Mouse (Mus musculus) cortical plate, adult 2 months (tissue): ENCODE measurements around the gene Egln2. TPM values are rescaled to one million over a fixed set of nuclear protein-coding genes. Genes with fewer than 3 reads are reported as not detected.

Experiments
- H3K27ac ChIP-seq: fragments of 200-500 bp; 2 replicates; pipeline ENCODE4 v1.5.1; 2012; ENCODE audit warnings: low read length, control low read depth, inconsistent platforms; ENCODE audit not compliant: insufficient read depth
- H3K4me1 ChIP-seq: fragments of 200-500 bp; 2 replicates; pipeline ENCODE4 v1.6.1; 2011; ENCODE audit warnings: low read length; ENCODE audit not compliant: control insufficient read depth, insufficient read depth
- H3K4me3 ChIP-seq: fragments of 200-500 bp; 2 replicates; pipeline ENCODE4 v1.5.1; 2011; ENCODE audit warnings: mild to moderate bottlenecking, low read length, control low read depth; ENCODE audit not compliant: insufficient read depth
- CTCF ChIP-seq: fragments of 200-500 bp; IDR thresholded peaks from 2 replicates; pipeline ENCODE4 v1.5.1; 2011; ENCODE audit warnings: mild to moderate bottlenecking, control low read depth, low read length; ENCODE audit not compliant: insufficient read depth; ENCODE audit errors: extremely low read depth
- POLR2A ChIP-seq: fragments of 200-500 bp; IDR thresholded peaks from 2 replicates; pipeline ENCODE4 v1.6.1; 2011; ENCODE audit warnings: mild to moderate bottlenecking, low read length, control low read depth; ENCODE audit not compliant: insufficient read depth; ENCODE audit errors: extremely low read depth
- polyA plus RNA-seq: library from polyadenylated mRNA; depleted of rRNA; stranded (reverse); fragments of >200 nt; gene quantifications from 2 replicates; pipeline ENCODE4 v1.2.3, GENCODE M21; 2012

Egln2 gene
- polyA plus RNA-seq, 1 experiment, result 111 TPM

GRCm38 (mm10) chr7:27177942-27178323 lies 11.3 kb upstream of the Egln2 start:
- peak overlapping the region; percentile 87; the same call in 1 of the 2 replicates for H3K27ac ChIP-seq
- TF ChIP-seq POLR2A, result no peak
- TF ChIP-seq CTCF, result no peak
- peaks cover 3% of the 10 kb centered on the region for H3K4me1 ChIP-seq
- H3K4me3 ChIP-seq, result peak overlapping the region; percentile 64

DNA sequence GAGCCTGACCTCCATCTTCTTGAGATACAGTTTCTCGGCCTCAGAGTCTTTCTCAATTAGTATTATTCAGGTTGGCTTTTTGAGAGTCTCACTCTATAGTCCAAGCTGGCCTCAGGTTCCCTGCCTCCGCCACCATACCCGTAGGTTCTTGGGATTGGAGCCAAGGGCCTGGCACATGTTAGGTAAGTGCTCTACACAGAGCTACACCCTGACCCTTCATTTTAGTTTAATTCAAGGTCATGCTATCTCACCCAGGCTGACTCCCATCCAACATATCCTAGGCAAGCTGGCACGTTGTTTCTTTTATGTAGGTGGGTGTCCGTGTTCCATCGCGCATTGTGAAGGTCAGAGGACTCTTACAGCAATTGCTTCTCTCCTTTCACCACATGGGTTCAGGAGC lies 8.3 kb upstream of the Egln2 start:
- TF ChIP-seq CTCF (no peak), POLR2A (no peak)
- no peak overlapping the region for H3K4me3 ChIP-seq
- no peak overlapping the region for H3K27ac ChIP-seq
- H3K4me1 ChIP-seq, result peaks cover 3% of the 10 kb centered on the region

GRCm38 (mm10) chr7:27174496-27174895 lies 7.9 kb upstream of the Egln2 start:
- no peak overlapping the region for H3K4me3 ChIP-seq
- H3K27ac ChIP-seq, result no peak overlapping the region
- H3K4me1 ChIP-seq, result peaks cover 3% of the 10 kb centered on the region
- TF ChIP-seq POLR2A (no peak), CTCF (no peak)

DNA sequence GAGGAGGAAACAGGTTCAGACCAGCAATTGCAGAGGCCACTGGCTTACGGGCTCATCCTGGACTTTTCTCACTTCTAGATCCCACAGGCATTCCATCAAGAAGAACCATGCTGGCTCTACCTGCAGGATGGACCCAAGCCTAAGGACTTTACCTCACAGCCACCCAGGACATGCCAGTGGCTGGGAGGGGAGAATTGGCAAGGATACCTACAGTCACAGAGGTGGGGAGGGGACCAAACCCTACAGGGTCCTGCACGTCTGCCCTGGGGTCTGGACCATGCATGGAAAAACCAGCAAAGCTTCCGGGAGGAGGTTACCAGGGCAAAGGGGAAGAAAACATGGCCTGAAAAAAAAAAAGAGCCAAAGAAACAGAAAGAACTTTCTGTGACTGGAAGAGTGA lies 4.4 kb upstream of the Egln2 start:
- Histone ChIP-seq H3K27ac (no peak overlapping the region), H3K4me1 (0 out of 2 replicates have a peak, but pooled peaks cover 3% of the 10 kb centered on the region), H3K4me3 (no peak overlapping the region)
- TF ChIP-seq POLR2A, result no peak
- no peak for TF ChIP-seq CTCF

GRCm38 (mm10) chr7:27168371-27168770 lies 1.8 kb upstream of the Egln2 start:
- Histone ChIP-seq H3K4me1 (peaks cover 7% of the 10 kb centered on the region; the same call in 1 of the 2 replicates), H3K27ac (no peak overlapping the region), H3K4me3 (no peak overlapping the region)
- no peak for TF ChIP-seq CTCF
- TF ChIP-seq POLR2A, result no peak

DNA sequence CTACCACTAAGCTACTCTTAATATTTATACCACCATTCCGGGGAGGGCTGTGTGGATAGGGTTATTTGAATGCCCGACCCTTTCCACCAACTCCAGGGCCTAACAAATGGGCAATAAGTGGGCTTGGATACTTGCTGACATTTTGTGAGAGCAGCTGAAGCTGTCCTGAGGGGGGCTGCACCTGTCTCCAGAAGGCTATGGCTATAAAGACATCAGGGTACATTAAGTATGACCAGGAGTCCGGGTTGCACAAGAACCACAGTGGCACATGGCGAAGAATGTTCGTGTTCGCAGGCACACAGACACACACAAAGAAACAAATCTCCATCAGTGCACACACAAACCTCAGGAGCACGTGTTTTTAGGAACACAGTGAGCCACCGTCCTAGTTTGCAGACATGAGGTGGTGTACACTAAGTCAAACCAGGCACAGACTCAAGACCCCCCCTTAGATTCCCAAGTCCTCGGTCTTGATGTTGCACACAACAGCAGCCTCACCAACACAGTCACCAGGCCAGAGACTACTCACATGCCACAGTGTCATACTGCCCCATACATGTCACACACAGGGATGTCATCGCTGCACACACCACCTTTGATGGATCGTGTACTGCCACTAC lies 983 bp upstream of the Egln2 start:
- TF ChIP-seq CTCF (no peak), POLR2A (no peak)
- Histone ChIP-seq H3K27ac (peak overlapping the region; percentile 58), H3K4me1 (peaks cover 9% of the 10 kb centered on the region; the same call in 1 of the 2 replicates), H3K4me3 (peak overlapping the region; percentile 97)

DNA sequence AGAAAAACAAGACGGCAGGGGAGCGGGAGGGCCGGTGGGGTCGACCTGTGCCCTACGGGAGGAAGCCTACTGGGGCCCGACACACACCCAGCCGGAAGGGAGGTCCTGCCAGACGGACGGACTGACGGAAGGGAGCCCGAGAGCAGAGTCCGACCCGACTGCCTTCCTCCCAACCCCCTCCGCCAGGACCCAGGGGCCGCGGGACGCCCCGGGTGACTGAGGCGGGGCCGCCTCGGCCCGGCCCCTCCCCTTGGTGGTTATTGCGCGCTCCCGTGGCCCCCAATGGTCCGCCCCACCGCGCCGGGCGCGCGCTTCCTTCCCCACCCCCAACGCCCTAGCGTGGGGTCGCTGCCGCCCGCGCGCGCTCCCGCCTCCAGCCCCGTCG lies 381 bp downstream of the Egln2 start:
- Histone ChIP-seq H3K4me1 (peaks cover 12% of the 10 kb centered on the region; the same call in 1 of the 2 replicates), H3K27ac (peak overlapping the region; percentile 96), H3K4me3 (peak overlapping the region; percentile 97)
- TF ChIP-seq POLR2A, result peak; percentile 39; the same call in 1 of the 2 replicates
- TF ChIP-seq CTCF, result no peak

- no peak for TF ChIP-seq POLR2A
- no peak for TF ChIP-seq CTCF
- Histone ChIP-seq H3K4me1 (peaks cover 14% of the 10 kb centered on the region; the same call in 1 of the 2 replicates), H3K4me3 (peak overlapping the region; percentile 97), H3K27ac (peak overlapping the region; percentile 96)
These were observed 906 bp downstream of the Egln2 start for GRCm38 (mm10) chr7:27165696-27166095.

DNA sequence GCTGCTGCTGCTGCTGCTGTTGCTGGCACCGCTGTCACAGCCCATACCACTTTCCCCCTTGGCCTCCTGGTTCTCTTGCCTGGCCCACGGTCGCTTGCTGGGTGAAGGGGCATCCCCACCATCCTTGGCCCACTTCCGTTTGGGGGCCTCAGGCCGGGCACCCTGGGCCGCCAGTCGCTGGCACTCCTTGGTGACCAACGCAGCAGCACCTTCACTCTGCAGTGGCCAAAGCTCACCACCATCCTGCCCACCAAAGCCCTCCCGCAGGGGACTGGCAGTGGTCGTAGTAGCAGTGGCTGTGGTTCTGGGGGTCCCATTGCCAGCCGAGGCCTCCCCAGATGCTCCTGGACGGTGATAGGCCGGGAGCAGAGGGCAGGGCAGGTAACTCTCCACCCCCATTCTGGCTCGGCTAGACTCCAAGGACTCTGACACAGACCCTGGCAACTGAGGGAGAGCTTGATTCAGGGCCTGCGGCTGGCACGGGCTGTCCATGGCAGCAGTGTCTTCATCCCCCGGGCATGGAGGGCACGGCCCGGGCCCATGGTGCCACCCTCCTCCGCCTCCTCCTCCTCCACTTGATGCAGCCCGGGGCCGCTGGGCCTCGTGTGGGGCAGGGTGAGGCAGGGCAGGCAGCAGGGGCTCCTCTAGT lies 1.5 kb downstream of the Egln2 start:
- TF ChIP-seq POLR2A, result no peak
- no peak for TF ChIP-seq CTCF
- peak overlapping the region; percentile 96; the same call in 1 of the 2 replicates for H3K27ac ChIP-seq
- H3K4me1 ChIP-seq, result peaks cover 15% of the 10 kb centered on the region; the same call in 1 of the 2 replicates
- peak overlapping the region; percentile 97 for H3K4me3 ChIP-seq

- 0 out of 2 replicates have a peak overlapping the region, but pooled peaks have one; percentile 22 for H3K27ac ChIP-seq
- peaks cover 17% of the 10 kb centered on the region; the same call in 1 of the 2 replicates for H3K4me1 ChIP-seq
- TF ChIP-seq CTCF (no peak), POLR2A (no peak)
- H3K4me3 ChIP-seq, result peak overlapping the region; percentile 97
These were observed 2.3 kb downstream of the Egln2 start for GRCm38 (mm10) chr7:27164112-27164947.
